Mouse (Mus musculus): ENCODE measurements around the gene Sema7a. TPM values are rescaled to one million over a fixed set of nuclear protein-coding genes. Genes with fewer than 3 reads are reported as not detected.
A peak's percentile ranks its signal among the peaks of the same experiment; 100 is the strongest.

Sema7a gene
- 7.5 and 9.2 TPM in 2 replicates for total RNA-seq (2012; rRNA removed)

DNA sequence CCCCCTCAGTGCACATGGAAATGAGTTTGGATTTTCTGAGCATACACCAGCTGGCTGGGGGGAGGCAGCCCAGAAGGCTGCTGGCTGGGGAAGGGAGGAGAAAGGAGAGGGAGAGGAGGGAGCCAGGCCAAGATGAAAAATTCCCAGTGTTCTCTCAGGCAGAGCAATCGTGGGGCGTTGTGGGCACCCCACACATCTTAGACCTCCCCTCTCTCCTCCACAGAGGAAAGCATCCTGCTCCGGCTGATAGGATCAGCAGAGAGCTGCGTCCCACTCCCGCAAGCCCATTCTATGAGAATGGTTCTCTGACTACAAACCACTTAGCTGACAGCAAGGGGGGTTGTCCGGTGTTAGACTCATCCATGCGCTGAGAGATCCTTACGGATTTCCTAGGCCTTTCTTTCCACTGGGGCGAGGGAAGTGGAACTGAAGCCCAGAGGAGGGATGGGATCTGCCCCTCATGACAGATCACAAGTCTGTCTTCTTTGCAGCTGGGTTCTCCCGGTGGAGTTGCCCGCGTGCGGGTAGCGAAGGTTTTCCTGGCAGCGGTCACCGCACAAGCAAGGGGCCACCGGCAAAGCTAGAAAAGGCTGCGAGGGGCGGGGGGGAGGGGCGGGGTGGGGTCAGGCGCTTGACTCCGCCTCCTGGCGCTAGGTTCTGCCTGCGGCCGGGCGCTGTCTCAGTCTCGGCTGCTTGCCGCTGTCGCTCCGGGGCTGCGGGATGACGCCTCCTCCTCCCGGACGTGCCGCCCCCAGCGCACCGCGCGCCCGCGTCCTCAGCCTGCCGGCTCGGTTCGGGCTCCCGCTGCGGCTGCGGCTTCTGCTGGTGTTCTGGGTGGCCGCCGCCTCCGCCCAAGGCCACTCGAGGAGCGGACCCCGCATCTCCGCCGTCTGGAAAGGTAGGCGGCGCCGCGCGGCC is at the start of gene Sema7a:
TSS of gene Sema7a (plus strand) at position 682 of the 918 bp plus-strand sequence.
- peak; percentile 37 for DNase-seq (ENCODE audit: low read depth, low spot score)
- peaks cover 0 to 7% of the 10 kb centered on the region in 2 experiments; a peak in 2 of 4 replicates for H3K4me1 ChIP-seq (ENCODE audit: control insufficient read depth in 2 of 2, insufficient read depth in 2 of 2, low read length in 2 of 2, poor library complexity in 1 of 2)
- TF ChIP-seq ZNF384 (IDR thresholded peaks at IDR 0.05; ENCODE audit: low read depth, low read length), result no peak
- TF ChIP-seq ZC3H11A (IDR thresholded peaks at IDR 0.05; ENCODE audit: borderline replicate concordance, low read depth, low read length), result no peak
- no peak for TF ChIP-seq HCFC1 (IDR thresholded peaks at IDR 0.05; ENCODE audit: borderline replicate concordance, insufficient read depth, low read length)
- no peak for TF ChIP-seq CHD2 (IDR thresholded peaks at IDR 0.05; ENCODE audit: low read depth, low read length)
- TF ChIP-seq MAFK (IDR thresholded peaks at IDR 0.05; ENCODE audit: insufficient read depth, low read depth, low read length), result no peak
- H3K27ac ChIP-seq (ENCODE audit: insufficient read depth, low read depth, low read length, poor library complexity, severe bottlenecking), result no peak within 1 kb of the TSS
- no peaks in the 10 kb centered on the region for H3K9me3 ChIP-seq (ENCODE audit: control insufficient read depth, insufficient read depth, low read depth, low read length)
- H3K9ac ChIP-seq (ENCODE audit: insufficient read depth, low read depth, low read length, poor library complexity, severe bottlenecking), result peak within 1 kb of the TSS; percentile 41
- peak within 1 kb of the TSS; percentile 70 to 75 for H3K4me3 ChIP-seq (ENCODE audit: insufficient read depth in 1 of 2, low read depth in 1 of 2, low read length in 2 of 2, poor library complexity in 1 of 2, severe bottlenecking in 1 of 2)
- in situ Hi-C loops (cut with MboI; ENCODE audit: low sequenced_read_pairs in 2 of 2, unreplicated experiment in 2 of 2), result loop anchor here in 1 of 2 experiments (5.0 kb wide), 1 partner anchor 58 kb away; no protein-coding TSS in a partner anchor
- no peaks in the 10 kb centered on the region for H3K36me3 ChIP-seq (ENCODE audit: control insufficient read depth, insufficient read depth, low read length, poor library complexity, severe bottlenecking)

DNA sequence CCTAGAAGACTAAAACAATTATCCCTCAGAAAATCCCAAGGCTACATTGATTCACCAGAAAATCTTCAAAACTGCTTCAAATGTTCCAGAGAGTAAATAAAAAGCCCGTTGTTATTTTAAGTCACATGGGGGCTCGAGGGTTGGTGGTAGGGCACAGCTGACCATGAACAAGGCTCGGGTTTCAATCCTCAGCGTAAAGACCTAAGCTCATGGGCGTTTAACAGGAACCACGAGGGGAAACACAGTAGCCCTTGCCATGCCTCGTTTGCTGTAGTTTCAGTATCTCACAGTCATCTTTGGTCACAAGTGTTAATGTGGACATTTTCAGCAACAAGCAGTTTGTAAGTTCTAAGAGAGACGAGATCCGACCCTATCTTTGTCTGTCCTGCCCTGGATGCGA is 39.4 kb upstream of the Sema7a start:
- TF ChIP-seq HCFC1 (IDR thresholded peaks at IDR 0.05; ENCODE audit: borderline replicate concordance, insufficient read depth, low read length) (no peak), CHD2 (IDR thresholded peaks at IDR 0.05; ENCODE audit: low read depth, low read length) (no peak), ZNF384 (IDR thresholded peaks at IDR 0.05; ENCODE audit: low read depth, low read length) (no peak), ZC3H11A (IDR thresholded peaks at IDR 0.05; ENCODE audit: borderline replicate concordance, low read depth, low read length) (no peak), MAFK (IDR thresholded peaks at IDR 0.05; ENCODE audit: insufficient read depth, low read depth, low read length) (no peak)
- no peak for DNase-seq (ENCODE audit: low read depth, low spot score)
- H3K27ac ChIP-seq (ENCODE audit: insufficient read depth, low read depth, low read length, poor library complexity, severe bottlenecking), result no peak overlapping the region
- H3K4me1 ChIP-seq (ENCODE audit: control insufficient read depth in 2 of 2, insufficient read depth in 2 of 2, low read length in 2 of 2, poor library complexity in 1 of 2), result peaks cover 5 to 9% of the 10 kb centered on the region in 2 experiments; a peak in 2 of 4 replicates
- H3K4me3 ChIP-seq (ENCODE audit: insufficient read depth in 1 of 2, low read depth in 1 of 2, low read length in 2 of 2, poor library complexity in 1 of 2, severe bottlenecking in 1 of 2), result no peak overlapping the region
- H3K9me3 ChIP-seq (ENCODE audit: control insufficient read depth, insufficient read depth, low read depth, low read length), result no peaks in the 10 kb centered on the region
- H3K9ac ChIP-seq (ENCODE audit: insufficient read depth, low read depth, low read length, poor library complexity, severe bottlenecking), result no peak overlapping the region
- H3K36me3 ChIP-seq (ENCODE audit: control insufficient read depth, insufficient read depth, low read length, poor library complexity, severe bottlenecking), result no peaks in the 10 kb centered on the region
- in situ Hi-C loops (cut with MboI; ENCODE audit: low sequenced_read_pairs in 2 of 2, unreplicated experiment in 2 of 2), result no loop called here

GRCm38 (mm10) chr9:57901197-57901596 is 38.7 kb upstream of the Sema7a start:
- no peak for DNase-seq (ENCODE audit: low read depth, low spot score)
- Histone ChIP-seq H3K9me3 (ENCODE audit: control insufficient read depth, insufficient read depth, low read depth, low read length) (no peaks in the 10 kb centered on the region), H3K9ac (ENCODE audit: insufficient read depth, low read depth, low read length, poor library complexity, severe bottlenecking) (no peak overlapping the region), H3K4me1 (ENCODE audit: control insufficient read depth in 2 of 2, insufficient read depth in 2 of 2, low read length in 2 of 2, poor library complexity in 1 of 2) (peaks cover 5 to 9% of the 10 kb centered on the region in 2 experiments; a peak in 2 of 4 replicates), H3K36me3 (ENCODE audit: control insufficient read depth, insufficient read depth, low read length, poor library complexity, severe bottlenecking) (no peaks in the 10 kb centered on the region), H3K4me3 (ENCODE audit: insufficient read depth in 1 of 2, low read depth in 1 of 2, low read length in 2 of 2, poor library complexity in 1 of 2, severe bottlenecking in 1 of 2) (no peak overlapping the region), H3K27ac (ENCODE audit: insufficient read depth, low read depth, low read length, poor library complexity, severe bottlenecking) (no peak overlapping the region)
- TF ChIP-seq MAFK (IDR thresholded peaks at IDR 0.05; ENCODE audit: insufficient read depth, low read depth, low read length) (no peak), ZC3H11A (IDR thresholded peaks at IDR 0.05; ENCODE audit: borderline replicate concordance, low read depth, low read length) (no peak), HCFC1 (IDR thresholded peaks at IDR 0.05; ENCODE audit: borderline replicate concordance, insufficient read depth, low read length) (no peak), ZNF384 (IDR thresholded peaks at IDR 0.05; ENCODE audit: low read depth, low read length) (no peak)
- in situ Hi-C loops (cut with MboI; ENCODE audit: low sequenced_read_pairs in 2 of 2, unreplicated experiment in 2 of 2), result no loop called here

DNA sequence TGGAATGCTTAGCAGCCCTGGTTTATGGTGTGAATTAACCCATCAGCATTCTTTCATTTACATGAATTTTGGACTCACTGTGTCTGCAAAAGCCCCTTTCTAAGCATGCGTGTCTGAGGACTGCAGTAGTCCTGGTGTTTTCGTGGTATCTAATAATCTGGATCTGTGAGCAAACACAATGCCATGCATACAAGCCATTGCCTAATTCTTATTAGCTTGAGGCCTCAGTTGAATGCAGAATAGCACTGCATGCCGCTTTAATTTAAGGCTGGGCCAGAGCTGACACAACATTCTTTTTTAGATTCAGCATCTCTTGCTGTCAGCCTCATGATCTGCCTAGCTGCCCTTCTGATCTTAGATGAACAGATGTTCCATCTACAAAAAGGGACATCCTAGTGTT is 38.3 kb upstream of the Sema7a start:
- H3K4me1 ChIP-seq (ENCODE audit: control insufficient read depth in 2 of 2, insufficient read depth in 2 of 2, low read length in 2 of 2, poor library complexity in 1 of 2), result peaks cover 5 to 9% of the 10 kb centered on the region in 2 experiments; a peak in 2 of 4 replicates
- in situ Hi-C loops (cut with MboI; ENCODE audit: low sequenced_read_pairs in 2 of 2, unreplicated experiment in 2 of 2), result no loop called here
- H3K36me3 ChIP-seq (ENCODE audit: control insufficient read depth, insufficient read depth, low read length, poor library complexity, severe bottlenecking), result no peaks in the 10 kb centered on the region
- H3K4me3 ChIP-seq (ENCODE audit: insufficient read depth in 1 of 2, low read depth in 1 of 2, low read length in 2 of 2, poor library complexity in 1 of 2, severe bottlenecking in 1 of 2), result no peak overlapping the region
- no peak overlapping the region for H3K27ac ChIP-seq (ENCODE audit: insufficient read depth, low read depth, low read length, poor library complexity, severe bottlenecking)
- no peak for DNase-seq (ENCODE audit: low read depth, low spot score)
- no peak overlapping the region for H3K9ac ChIP-seq (ENCODE audit: insufficient read depth, low read depth, low read length, poor library complexity, severe bottlenecking)
- no peak for TF ChIP-seq HCFC1 (IDR thresholded peaks at IDR 0.05; ENCODE audit: borderline replicate concordance, insufficient read depth, low read length)
- no peak for TF ChIP-seq ZNF384 (IDR thresholded peaks at IDR 0.05; ENCODE audit: low read depth, low read length)
- no peak for TF ChIP-seq CHD2 (IDR thresholded peaks at IDR 0.05; ENCODE audit: low read depth, low read length)
- no peak for TF ChIP-seq MAFK (IDR thresholded peaks at IDR 0.05; ENCODE audit: insufficient read depth, low read depth, low read length)
- no peak for TF ChIP-seq ZC3H11A (IDR thresholded peaks at IDR 0.05; ENCODE audit: borderline replicate concordance, low read depth, low read length)
- no peaks in the 10 kb centered on the region for H3K9me3 ChIP-seq (ENCODE audit: control insufficient read depth, insufficient read depth, low read depth, low read length)

Measured in ES-E14 (cell line).